Mouse (Mus musculus) lung, embryonic 15.5 days (tissue): ENCODE results near the gene H2-Ob. TPM values are rescaled to one million over a fixed set of nuclear protein-coding genes. Genes with fewer than 3 reads are reported as not detected.

ENCODE experiments used
- ATAC-seq: fragments of 200-750 bp; cut with Nextera tagmentation; 2 replicates; pipeline ENCODE4 v1.8.0; 2017; ENCODE audit warnings: moderate number of reproducible peaks, borderline replicate concordance; ENCODE audit not compliant: low FRiP score, low TSS enrichment; ENCODE audit errors: extremely low read depth
- H3K27ac ChIP-seq: fragments of 300-500 bp; sonication (generic); 2 replicates; pipeline ENCODE4 v1.5.1; 2015; ENCODE audit warnings: moderate library complexity, mild to moderate bottlenecking, inconsistent platforms
- H3K27me3 ChIP-seq: fragments of 300-500 bp; sonication (generic); 2 replicates; pipeline ENCODE4 v1.6.1; 2015; ENCODE audit warnings: inconsistent platforms
- H3K36me3 ChIP-seq: fragments of 300-500 bp; sonication (generic); 2 replicates; pipeline ENCODE4 v1.6.1; 2015; ENCODE audit warnings: inconsistent platforms
- H3K4me1 ChIP-seq: fragments of 300-500 bp; sonication (generic); 2 replicates; pipeline ENCODE4 v1.6.1; 2015; ENCODE audit warnings: inconsistent platforms
- H3K4me2 ChIP-seq: fragments of 300-500 bp; sonication (generic); 2 replicates; pipeline ENCODE4 v1.6.1; 2015; ENCODE audit warnings: inconsistent platforms, mild to moderate bottlenecking, moderate library complexity
- H3K4me3 ChIP-seq: fragments of 300-500 bp; sonication (generic); 2 replicates; pipeline ENCODE4 v1.5.1; 2015; ENCODE audit warnings: mild to moderate bottlenecking, inconsistent platforms
- H3K9ac ChIP-seq: fragments of 300-500 bp; sonication (generic); 2 replicates; pipeline ENCODE4 v1.6.1; 2015; ENCODE audit warnings: inconsistent platforms
- H3K9me3 ChIP-seq: fragments of 300-500 bp; sonication (generic); 2 replicates; pipeline ENCODE4 v1.6.1; 2016; ENCODE audit warnings: inconsistent platforms
- WGBS: fragments of 180-500 bp; shearing (Covaris S2); methylation state at CpG from one replicate; pipeline ENCODE4 v1.1.7; 2015; 5-methylcytosine and 5-hydroxymethylcytosine counted together
- polyA plus RNA-seq: library from polyadenylated mRNA; unstranded; fragments of >200 nt; fragmentation: Nextera tagmentation; extraction: Ambion mirVana; gene quantifications from 2 replicates; pipeline ENCODE4 v1.2.1, GENCODE M21; 2015

The H2-Ob gene
- polyA plus RNA-seq, 1 experiment from 2014 or later = 0.09 TPM

- no peak overlapping the region for H3K4me2 ChIP-seq
Measured at GRCm38 (mm10) chr17:34200772-34201505, 37.8 kb upstream of the H2-Ob start.

GRCm38 (mm10) chr17:34201506-34202055, 37.1 kb upstream of the H2-Ob start:
- Histone ChIP-seq H3K4me2 (no peak overlapping the region), H3K9ac (no peak overlapping the region), H3K27me3 (peaks cover 31% of the 10 kb centered on the region), H3K36me3 (no peaks in the 10 kb centered on the region), H3K4me3 (no peak overlapping the region), H3K9me3 (no peaks in the 10 kb centered on the region), H3K4me1 (peaks cover 16% of the 10 kb centered on the region), H3K27ac (no peak overlapping the region)
- no peak for ATAC-seq
- WGBS = 61% methylated on average over 7 of the region's 7 CpGs

More at GRCm38 (mm10) chr17:34200772-34201505, 37.8 kb upstream of the H2-Ob start:
- H3K4me1 ChIP-seq = peaks cover 16% of the 10 kb centered on the region
- no peak overlapping the region for H3K4me3 ChIP-seq
- WGBS = 86% methylated on average over 16 of the region's 16 CpGs
- H3K36me3 ChIP-seq = no peaks in the 10 kb centered on the region
- H3K9me3 ChIP-seq = no peaks in the 10 kb centered on the region
- H3K9ac ChIP-seq = no peak overlapping the region
- H3K27me3 ChIP-seq = peaks cover 32% of the 10 kb centered on the region
- ATAC-seq = no peak
- no peak overlapping the region for H3K27ac ChIP-seq

- Histone ChIP-seq H3K9me3 (no peaks in the 10 kb centered on the region), H3K36me3 (no peaks in the 10 kb centered on the region), H3K4me3 (no peak overlapping the region), H3K9ac (no peak overlapping the region), H3K4me1 (peaks cover 13% of the 10 kb centered on the region), H3K27ac (no peak overlapping the region), H3K27me3 (peaks cover 19% of the 10 kb centered on the region), H3K4me2 (no peak overlapping the region)
- no peak for ATAC-seq
- WGBS = 82% methylated on average over 4 of the region's 4 CpGs
Measured at GRCm38 (mm10) chr17:34202760-34203442, 35.8 kb upstream of the H2-Ob start.

GRCm38 (mm10) chr17:34203444-34203843, 35.3 kb upstream of the H2-Ob start, which contains the start of gene Tap2:
Gene Tap2, plus strand, starts transcription at chr17:34203527.
- Histone ChIP-seq H3K9ac (peak within 1 kb of the TSS; percentile 63), H3K9me3 (no peaks in the 10 kb centered on the region), H3K27ac (no peak within 1 kb of the TSS), H3K4me3 (peak within 1 kb of the TSS; percentile 75), H3K4me2 (peak within 1 kb of the TSS; percentile 96), H3K4me1 (peaks cover 11% of the 10 kb centered on the region), H3K27me3 (peaks cover 14% of the 10 kb centered on the region), H3K36me3 (no peaks in the 10 kb centered on the region)
- no peak for ATAC-seq
- 71% methylated on average over 5 of the region's 5 CpGs for WGBS

- peaks cover 6% of the 10 kb centered on the region for H3K27me3 ChIP-seq
- peaks cover 11% of the 10 kb centered on the region for H3K4me1 ChIP-seq
- no peaks in the 10 kb centered on the region for H3K9me3 ChIP-seq
- H3K4me2 ChIP-seq = peak overlapping the region; percentile 96
- H3K9ac ChIP-seq = peak overlapping the region; percentile 63
- H3K36me3 ChIP-seq = no peaks in the 10 kb centered on the region
- ATAC-seq = peak; percentile 61; the same call in 1 of the 2 replicates
- WGBS = 1% methylated on average over 44 of the region's 44 CpGs
- H3K27ac ChIP-seq = no peak overlapping the region; the same call in 1 of the 2 replicates
- peak overlapping the region; percentile 75 for H3K4me3 ChIP-seq
Measured at GRCm38 (mm10) chr17:34204303-34205010, 34.2 kb upstream of the H2-Ob start.

- peak overlapping the region; percentile 75 for H3K4me3 ChIP-seq
- ATAC-seq = no peak
- H3K9me3 ChIP-seq = no peaks in the 10 kb centered on the region
- H3K4me1 ChIP-seq = peaks cover 11% of the 10 kb centered on the region
- peak overlapping the region; percentile 96 for H3K4me2 ChIP-seq
- 14% methylated on average over 18 of the region's 18 CpGs for WGBS
- H3K36me3 ChIP-seq = no peaks in the 10 kb centered on the region
- H3K27ac ChIP-seq = no peak overlapping the region
- peaks cover 6% of the 10 kb centered on the region for H3K27me3 ChIP-seq
- H3K9ac ChIP-seq = peak overlapping the region; percentile 63
Measured at GRCm38 (mm10) chr17:34205021-34205745, 33.5 kb upstream of the H2-Ob start.

- no peak overlapping the region for H3K27ac ChIP-seq
- H3K27me3 ChIP-seq = peaks cover 9% of the 10 kb centered on the region
- H3K9ac ChIP-seq = no peak overlapping the region
- ATAC-seq = no peak
- peak overlapping the region; percentile 75; the same call in 1 of the 2 replicates for H3K4me3 ChIP-seq
- peaks cover 11% of the 10 kb centered on the region for H3K4me1 ChIP-seq
- H3K9me3 ChIP-seq = no peaks in the 10 kb centered on the region
- H3K4me2 ChIP-seq = peak overlapping the region; percentile 96
- H3K36me3 ChIP-seq = no peaks in the 10 kb centered on the region
- WGBS = 11% methylated on average over 9 of the region's 9 CpGs
Measured at GRCm38 (mm10) chr17:34205746-34206176, 32.9 kb upstream of the H2-Ob start.

GRCm38 (mm10) chr17:34206731-34207130, 32.0 kb upstream of the H2-Ob start:
- H3K9me3 ChIP-seq = no peaks in the 10 kb centered on the region
- H3K4me2 ChIP-seq = no peak overlapping the region
- peaks cover 11% of the 10 kb centered on the region for H3K4me1 ChIP-seq
- H3K27me3 ChIP-seq = peaks cover 17% of the 10 kb centered on the region
- no peak overlapping the region for H3K27ac ChIP-seq
- no peak for ATAC-seq
- 81% methylated on average over 5 of the region's 5 CpGs for WGBS
- H3K9ac ChIP-seq = no peak overlapping the region
- no peak overlapping the region for H3K4me3 ChIP-seq
- no peaks in the 10 kb centered on the region for H3K36me3 ChIP-seq

- H3K4me3 ChIP-seq = no peak overlapping the region
- peaks cover 11% of the 10 kb centered on the region for H3K4me1 ChIP-seq
- no peak for ATAC-seq
- H3K9me3 ChIP-seq = no peaks in the 10 kb centered on the region
- H3K9ac ChIP-seq = no peak overlapping the region
- H3K27ac ChIP-seq = no peak overlapping the region
- H3K27me3 ChIP-seq = peaks cover 24% of the 10 kb centered on the region
- no peaks in the 10 kb centered on the region for H3K36me3 ChIP-seq
- no peak overlapping the region for H3K4me2 ChIP-seq
- 52% methylated on average over 3 of the region's 3 CpGs for WGBS
Measured at GRCm38 (mm10) chr17:34207456-34207855, 31.2 kb upstream of the H2-Ob start.

GRCm38 (mm10) chr17:34207866-34208265, 30.8 kb upstream of the H2-Ob start:
- Histone ChIP-seq H3K4me1 (peaks cover 11% of the 10 kb centered on the region), H3K9me3 (no peaks in the 10 kb centered on the region), H3K27ac (no peak overlapping the region), H3K4me3 (no peak overlapping the region), H3K27me3 (peaks cover 28% of the 10 kb centered on the region), H3K9ac (no peak overlapping the region), H3K36me3 (no peaks in the 10 kb centered on the region), H3K4me2 (no peak overlapping the region)
- WGBS = 96% methylated on average over 9 of the region's 9 CpGs
- no peak for ATAC-seq

GRCm38 (mm10) chr17:34208421-34208820, 30.3 kb upstream of the H2-Ob start:
- Histone ChIP-seq H3K4me1 (peaks cover 11% of the 10 kb centered on the region), H3K9ac (no peak overlapping the region), H3K9me3 (no peaks in the 10 kb centered on the region), H3K27ac (no peak overlapping the region), H3K4me3 (no peak overlapping the region), H3K27me3 (peaks cover 31% of the 10 kb centered on the region), H3K4me2 (no peak overlapping the region), H3K36me3 (no peaks in the 10 kb centered on the region)
- WGBS = 18% methylated on average over 10 of the region's 10 CpGs
- no peak for ATAC-seq
